Mouse (Mus musculus) lung, postnatal 14 days (tissue): ENCODE results near the gene Pfkfb2.
A peak's percentile ranks its signal among the peaks of the same experiment; 100 is the strongest.

Experiments used
- DNase-seq: peaks from one replicate; pipeline ENCODE4 v3.0.0; 2021

Gene Pfkfb2

GRCm38 (mm10) chr1:130729153-130729552, at the start of gene Pfkfb2:
Gene Pfkfb2, minus strand, starts transcription at chr1:130729253.
- no peak for DNase-seq

- no peak for DNase-seq
These were observed 47.6 kb upstream of the Pfkfb2 start for GRCm38 (mm10) chr1:130776645-130777044.

- DNase-seq, result no peak
These were observed 46.8 kb upstream of the Pfkfb2 start for GRCm38 (mm10) chr1:130775691-130776331.

DNA sequence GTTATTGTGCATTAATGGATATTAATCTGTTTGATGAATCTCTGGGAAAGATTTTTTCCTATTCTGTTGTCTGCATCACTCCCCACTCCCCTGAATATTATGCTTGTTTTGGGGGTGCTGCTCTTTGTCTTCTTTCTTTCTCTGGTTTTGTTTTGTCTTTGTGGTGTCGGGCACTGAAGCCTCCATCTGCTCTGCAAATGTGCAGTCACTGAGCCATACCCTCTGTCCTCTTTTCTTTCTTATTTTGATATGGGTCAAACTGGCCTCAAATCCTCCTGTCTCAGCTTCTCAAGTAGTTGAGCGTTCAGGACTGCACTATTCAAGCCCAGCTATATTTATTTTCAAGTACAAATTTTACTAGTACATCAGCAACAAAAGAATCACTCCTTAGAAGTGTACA, 46.2 kb upstream of the Pfkfb2 start:
- no peak for DNase-seq

DNA sequence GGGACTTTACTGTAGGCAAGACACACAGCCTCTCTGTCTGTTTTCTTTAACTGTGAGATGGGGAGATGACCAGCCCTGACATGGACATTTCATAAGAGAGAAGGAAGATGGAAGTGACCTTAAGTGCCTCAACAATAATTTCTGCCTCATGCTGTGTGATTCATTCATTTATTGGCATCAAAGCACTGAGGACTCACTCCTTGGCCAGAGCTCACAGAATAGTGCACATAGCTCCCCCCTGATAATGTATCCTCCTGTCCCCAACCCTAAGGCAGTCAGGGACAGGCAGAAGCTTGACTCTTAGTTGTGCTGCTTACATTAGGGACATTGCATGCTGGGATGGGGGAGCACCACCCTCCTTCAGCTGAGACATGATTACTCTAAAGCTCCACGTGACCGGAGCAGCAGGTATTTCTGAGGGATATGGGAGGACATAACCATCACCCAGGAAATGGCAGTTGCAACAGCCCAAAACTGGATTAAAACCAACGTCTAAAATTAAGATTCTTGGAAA, 42.0 kb upstream of the Pfkfb2 start:
- no peak for DNase-seq

GRCm38 (mm10) chr1:130770487-130770886, 41.4 kb upstream of the Pfkfb2 start:
- DNase-seq, result peak; percentile 66

GRCm38 (mm10) chr1:130769925-130770324, 40.9 kb upstream of the Pfkfb2 start:
- no peak for DNase-seq

- DNase-seq, result peak; percentile 60
These were observed 38.0 kb upstream of the Pfkfb2 start for GRCm38 (mm10) chr1:130767066-130767465.

GRCm38 (mm10) chr1:130764027-130764461, 35.0 kb upstream of the Pfkfb2 start:
- DNase-seq, result peak; percentile 76

GRCm38 (mm10) chr1:130762045-130762760, 33.1 kb upstream of the Pfkfb2 start:
- DNase-seq, result no peak

DNA sequence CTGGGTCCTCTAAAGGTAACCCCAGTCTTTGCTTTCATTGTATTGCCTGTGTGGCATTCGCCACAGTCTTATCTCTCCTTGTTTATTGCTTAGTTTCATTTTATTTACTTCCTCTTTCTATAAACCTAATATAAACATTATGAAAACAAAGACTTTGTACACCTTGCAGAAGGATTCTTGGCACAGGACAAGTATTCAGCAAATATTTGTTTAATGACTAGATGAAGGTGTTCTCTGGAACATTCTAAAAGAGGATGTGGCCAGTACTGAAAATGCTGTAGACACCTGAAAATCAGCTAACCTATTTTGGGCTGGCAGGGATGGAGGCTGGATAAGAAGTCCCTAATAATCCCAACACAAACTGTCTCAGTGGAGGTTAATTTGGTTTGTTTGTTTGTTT, 32.5 kb upstream of the Pfkfb2 start:
- DNase-seq, result no peak

GRCm38 (mm10) chr1:130759689-130760088, 30.6 kb upstream of the Pfkfb2 start:
- peak; percentile 55 for DNase-seq

GRCm38 (mm10) chr1:130746819-130747218, 17.8 kb upstream of the Pfkfb2 start:
- DNase-seq, result no peak

DNA sequence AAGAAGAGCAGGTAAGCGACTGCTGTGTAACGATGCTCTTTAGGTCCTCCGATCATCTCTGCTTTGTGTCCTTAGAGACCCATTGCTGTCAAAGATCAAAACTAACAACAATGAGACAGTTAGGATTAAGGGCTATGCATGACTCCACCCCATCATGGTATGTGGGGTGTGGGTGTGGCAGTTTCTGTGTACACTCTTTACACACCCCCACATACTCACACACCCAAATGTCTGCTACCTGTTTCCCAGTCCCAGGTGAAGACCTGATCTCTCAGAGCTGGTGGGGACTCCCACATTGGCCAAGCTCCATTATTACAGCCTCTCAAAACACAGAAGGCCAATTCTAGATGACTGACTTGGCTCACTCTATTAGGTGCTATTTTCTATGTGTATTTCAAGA, 16.5 kb upstream of the Pfkfb2 start:
- no peak for DNase-seq

GRCm38 (mm10) chr1:130744961-130745360, 15.9 kb upstream of the Pfkfb2 start:
- no peak for DNase-seq

- no peak for DNase-seq
These were observed 15.2 kb upstream of the Pfkfb2 start for GRCm38 (mm10) chr1:130744217-130744616.

- no peak for DNase-seq
These were observed 14.7 kb upstream of the Pfkfb2 start for GRCm38 (mm10) chr1:130743775-130744174.

- no peak for DNase-seq
These were observed 13.1 kb upstream of the Pfkfb2 start for GRCm38 (mm10) chr1:130742201-130742600.

- no peak for DNase-seq
These were observed 12.0 kb upstream of the Pfkfb2 start for GRCm38 (mm10) chr1:130740781-130741720.

DNA sequence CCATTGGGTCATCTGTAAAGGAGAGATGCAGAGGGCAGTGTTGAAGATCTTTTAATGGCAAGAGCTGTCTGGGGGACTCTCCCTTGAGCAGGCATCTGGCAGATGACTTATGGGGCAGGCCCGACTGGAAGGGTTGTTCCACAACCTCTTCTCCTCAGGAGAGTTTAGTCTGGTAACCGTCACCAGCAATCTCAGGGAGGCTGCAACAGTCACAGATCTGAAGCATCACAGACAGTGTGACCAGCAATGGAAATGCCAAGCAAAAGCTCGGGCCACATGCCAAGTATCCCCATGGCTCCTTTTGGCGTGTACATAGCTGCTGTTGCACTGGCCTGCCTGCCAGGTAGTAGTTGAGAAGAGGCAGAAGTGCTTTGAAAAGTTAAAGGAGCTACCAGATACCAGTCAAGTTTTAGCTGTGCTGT, 11.2 kb upstream of the Pfkfb2 start:
- peak; percentile 57 for DNase-seq

DNA sequence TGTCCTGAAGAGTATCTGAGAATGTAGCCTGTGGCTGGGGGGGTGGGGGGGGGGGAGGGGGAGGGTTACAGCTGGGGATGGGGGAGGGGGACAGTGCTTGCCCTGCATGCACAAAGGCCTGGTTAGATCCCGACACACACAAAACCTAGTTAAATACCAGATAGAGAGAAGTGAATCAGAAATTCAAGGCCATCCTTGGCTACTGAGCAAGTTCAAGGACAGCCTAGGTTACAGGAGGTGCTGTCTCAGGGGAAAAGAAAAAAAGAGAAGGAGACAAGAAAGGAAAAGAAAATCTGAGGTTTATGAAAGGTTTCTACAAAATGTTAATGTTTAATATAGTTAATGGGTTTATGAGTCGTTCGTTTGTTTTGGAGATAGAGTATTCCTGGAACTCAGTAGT, 10.6 kb upstream of the Pfkfb2 start:
- DNase-seq, result no peak

GRCm38 (mm10) chr1:130738551-130739106, 9.6 kb upstream of the Pfkfb2 start:
- no peak for DNase-seq

GRCm38 (mm10) chr1:130737916-130738315, 8.9 kb upstream of the Pfkfb2 start:
- no peak for DNase-seq
